Mouse (Mus musculus) right cerebral cortex, adult 2 months (tissue): ENCODE data around the gene Cntd1.
A peak's percentile ranks its signal among the peaks of the same experiment; 100 is the strongest.

ENCODE experiments used
- DNase-seq, 2 experiments: peaks; one replicate each; pipeline ENCODE4 v3.0.0; 2021 to 2022; ENCODE audit warnings: low spot score in 2 of 2

Cntd1 gene

DNA sequence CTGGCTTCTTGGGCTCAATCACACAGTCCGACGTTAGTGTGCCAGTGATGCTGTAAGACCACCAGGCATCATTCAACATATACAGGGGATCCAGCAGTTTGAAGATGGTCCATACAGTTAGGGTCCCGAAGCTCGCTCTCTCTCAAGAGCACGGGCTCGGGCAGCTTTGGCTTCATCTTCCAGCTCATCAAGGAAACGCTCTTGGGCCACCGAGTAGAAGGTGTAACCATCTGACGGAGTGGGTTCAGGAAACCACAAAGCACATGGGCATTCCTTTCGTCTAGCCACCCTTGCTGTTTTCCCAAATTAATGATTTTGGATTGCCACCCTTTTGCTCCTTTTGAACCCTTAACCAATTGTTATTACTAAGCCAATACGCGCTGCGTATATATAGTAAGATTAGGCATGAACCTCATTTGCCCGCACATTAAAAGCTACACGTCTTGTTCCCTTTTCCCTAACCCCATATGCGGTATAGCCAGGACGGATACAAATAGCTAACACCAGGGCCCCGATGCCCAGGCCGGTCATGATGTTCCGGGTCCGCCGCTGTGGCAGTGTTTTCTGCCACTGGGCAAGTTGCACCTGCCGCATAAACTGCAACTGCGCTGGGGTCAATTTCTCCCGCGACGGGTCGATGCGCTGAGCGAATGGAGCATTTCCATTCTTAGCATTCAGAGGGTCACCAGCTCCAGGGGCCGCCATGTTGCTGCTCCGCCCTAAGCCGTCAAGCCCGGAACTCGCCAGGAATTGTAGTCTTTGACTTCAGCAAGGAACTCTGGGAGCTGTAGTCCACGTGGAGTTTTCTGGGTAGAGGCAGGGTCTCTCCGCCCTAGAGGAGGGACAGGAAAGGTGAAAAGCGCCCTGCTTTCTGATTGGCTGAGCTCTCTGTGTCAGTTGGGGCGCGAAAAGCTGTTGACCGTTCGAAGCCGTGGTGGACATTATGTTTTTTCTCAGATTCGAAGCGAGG, at the start of gene Cntd1, which contains the start of gene Coa3:
Gene Cntd1, plus strand, starts transcription at position 790 of the 970 bp plus-strand sequence.
Gene Coa3, minus strand, starts transcription at position 892 of the 970 bp plus-strand sequence.
- DNase-seq: peak; percentile 90

DNA sequence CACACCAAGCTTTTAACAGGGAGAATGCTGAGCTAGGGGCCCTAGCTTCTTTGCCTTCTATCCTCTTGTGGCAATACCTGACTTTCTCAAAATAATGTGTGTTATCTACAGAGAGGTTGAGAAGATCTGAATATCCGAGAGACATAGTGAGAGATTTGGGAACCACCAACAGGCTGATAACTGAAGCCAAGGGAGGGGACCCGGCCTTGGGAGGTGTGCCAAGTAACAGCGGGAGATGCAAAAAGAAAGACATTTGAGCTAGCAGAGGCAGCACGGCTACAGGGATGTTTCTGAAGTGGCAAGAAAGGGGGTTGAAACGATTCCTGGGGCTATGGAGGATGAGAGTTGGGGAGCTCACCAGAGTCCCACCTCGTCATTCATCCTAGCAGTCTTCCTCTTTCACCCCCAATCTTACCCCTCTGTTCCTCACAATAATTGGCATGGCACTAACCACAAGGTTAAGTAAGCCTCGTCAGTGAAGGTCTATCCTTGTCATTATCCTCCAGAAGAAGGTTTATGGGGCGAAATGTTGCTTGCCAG, 49.4 kb upstream of the Cntd1 start:
- DNase-seq: no peak

DNA sequence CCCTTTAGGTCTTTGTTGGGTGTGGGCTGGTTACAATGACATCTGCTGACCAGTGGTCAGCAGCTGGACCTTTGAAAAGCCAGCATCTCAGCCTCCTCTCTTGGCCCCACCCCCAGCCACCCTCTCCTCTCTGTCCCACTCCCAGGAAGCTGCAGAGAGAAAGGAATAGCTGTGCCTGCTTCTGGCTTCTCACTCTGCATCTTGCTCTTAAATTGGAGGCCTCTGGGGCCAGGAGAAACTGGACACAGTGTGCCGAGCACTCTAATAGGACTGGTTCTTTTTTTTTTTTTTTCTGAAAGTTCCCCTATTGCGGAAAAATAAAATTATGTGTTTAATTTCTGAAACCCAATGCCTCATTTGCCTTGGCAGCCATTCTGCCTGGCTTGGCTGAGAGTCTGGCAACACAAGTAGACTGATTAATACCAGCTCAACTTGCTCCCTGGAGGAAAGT, 48.7 kb upstream of the Cntd1 start:
- no peak for DNase-seq

DNA sequence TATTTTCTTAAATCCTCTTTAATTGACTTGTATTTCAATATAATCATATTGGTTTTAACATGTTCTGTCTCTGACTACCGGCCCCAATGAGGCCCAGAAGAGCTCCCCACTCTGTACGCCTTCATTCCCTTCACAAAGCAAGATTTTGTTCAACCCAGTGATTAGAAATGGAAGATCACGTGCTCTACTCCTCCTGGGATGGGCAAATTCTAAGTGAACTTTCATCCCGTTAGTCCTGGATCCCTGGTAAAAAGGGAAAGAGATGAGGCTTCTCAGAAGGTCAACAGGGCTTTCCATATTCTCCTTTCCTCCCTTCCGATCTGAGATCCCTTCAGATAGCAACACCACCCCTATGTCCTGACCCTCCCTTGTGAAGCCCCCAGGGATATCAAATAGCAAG, 48.3 kb upstream of the Cntd1 start:
- DNase-seq: no peak

DNA sequence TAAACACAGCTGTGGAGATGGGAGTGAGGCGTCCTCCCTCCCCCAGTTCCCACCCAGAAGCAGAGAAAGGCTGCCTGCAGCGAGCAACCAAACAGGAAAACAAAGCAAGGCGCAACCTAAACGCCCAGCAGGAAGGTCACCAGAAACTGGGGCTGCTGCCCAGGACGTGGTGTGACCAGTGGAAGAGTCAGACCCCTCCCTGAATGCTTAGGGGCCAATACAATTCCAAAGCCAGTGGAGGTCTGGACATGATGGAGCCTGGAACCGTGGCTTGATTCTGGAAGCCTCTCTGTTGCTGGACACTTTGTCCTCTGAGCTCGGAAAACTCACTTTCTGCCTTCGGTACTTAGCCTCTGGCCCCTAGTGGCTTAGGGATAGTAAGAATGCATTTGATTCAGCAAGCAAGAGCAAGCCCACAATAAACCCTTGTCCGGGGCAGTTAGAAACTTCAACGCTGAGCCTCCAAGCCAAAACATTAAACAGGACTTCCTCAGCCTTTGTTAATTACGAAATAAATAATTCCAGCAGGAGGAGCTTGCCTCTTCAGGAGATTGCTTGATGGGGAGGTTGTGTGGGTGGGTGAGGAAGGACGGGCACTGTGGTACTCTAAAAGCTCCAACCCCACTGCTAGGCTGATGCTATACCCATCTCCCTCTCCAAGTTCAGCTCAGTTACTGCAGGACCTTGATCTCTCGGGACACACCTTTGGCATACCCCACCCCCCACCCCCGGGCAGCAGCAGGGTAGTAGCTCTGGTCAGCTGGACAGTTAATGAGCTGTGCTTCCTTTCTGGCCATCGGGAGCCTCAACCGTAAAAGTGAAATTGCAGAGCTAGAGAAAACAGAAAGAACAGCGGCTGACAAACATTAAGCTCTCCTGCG, 47.6 kb upstream of the Cntd1 start:
- DNase-seq: peak in 1 of 2 experiments; percentile 18

DNA sequence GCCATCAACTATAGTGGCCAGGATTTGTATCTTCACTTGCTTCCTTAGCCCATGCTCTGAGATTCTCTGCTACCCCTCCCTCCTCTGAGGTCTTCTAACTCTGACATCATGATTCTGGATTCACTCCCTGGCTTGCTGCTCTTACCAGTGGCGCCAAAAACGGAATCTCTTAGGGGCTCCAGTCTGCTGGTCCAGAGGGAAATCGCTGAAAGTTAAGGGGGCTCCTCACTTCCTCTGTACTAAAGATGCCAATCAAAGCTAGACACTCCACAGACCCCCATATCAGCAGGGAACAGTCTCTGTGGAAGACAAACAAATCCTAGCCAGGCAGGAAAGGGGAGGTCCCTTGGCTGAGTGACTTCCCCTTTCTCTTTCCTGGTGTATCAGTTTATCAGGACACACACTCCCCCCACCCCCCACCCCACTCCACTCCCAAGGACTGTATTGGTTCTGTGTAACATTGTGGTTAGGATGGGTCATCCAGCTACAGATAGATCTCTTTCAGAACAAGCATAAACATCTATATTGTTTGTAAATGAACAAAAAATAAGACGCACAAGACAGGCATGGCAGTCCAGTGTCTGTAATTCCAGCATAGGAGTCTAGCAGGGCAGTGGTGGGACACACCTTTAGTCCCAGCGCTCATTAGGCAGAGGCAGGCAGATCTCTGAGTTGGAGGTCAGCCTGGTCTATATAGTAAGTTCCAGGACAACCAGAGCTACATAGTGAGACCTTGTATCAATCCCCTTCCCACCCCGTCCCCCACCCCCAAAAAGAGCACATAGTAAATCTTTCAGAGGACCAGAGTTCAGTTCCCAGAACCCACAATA, 46.6 kb upstream of the Cntd1 start:
- DNase-seq: no peak

DNA sequence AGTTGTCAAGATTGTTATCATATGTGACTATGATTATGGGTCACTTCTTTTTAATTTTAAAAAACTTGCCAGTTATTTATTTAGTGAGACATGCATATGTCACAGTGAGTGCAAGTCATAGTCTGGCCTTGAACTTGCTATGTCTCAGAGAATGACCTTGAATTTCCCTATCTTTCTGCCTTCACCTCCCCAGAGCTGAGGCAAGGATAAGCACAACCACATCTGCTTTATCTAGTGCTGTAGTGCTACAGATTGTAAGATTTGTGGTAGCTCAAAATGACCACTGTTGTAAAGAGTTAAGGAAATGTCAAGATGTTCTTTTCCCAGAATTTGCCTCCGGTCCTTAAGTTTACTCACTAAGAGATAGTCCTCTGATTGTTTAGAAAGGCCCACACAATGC, 45.6 kb upstream of the Cntd1 start:
- no peak for DNase-seq

DNA sequence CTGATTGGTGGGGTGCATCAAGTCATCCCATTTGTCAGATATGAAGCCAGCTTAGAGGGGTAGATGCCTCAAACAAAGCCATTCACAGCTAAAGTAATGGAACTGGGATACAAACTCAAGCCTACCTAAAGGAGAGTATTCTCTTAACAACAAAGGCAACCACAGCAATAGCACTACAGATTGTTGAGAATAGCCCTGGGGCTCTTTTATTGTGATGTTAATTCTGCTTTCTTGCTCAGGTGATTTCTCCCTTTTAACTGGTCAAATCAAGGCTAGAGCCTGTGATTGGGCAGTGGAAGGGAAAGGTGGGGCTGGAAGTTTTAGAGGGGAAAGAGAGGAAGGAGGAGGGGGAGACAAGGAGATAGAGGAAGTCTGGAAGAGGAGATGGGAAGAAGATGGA, 44.7 kb upstream of the Cntd1 start:
- no peak for DNase-seq

DNA sequence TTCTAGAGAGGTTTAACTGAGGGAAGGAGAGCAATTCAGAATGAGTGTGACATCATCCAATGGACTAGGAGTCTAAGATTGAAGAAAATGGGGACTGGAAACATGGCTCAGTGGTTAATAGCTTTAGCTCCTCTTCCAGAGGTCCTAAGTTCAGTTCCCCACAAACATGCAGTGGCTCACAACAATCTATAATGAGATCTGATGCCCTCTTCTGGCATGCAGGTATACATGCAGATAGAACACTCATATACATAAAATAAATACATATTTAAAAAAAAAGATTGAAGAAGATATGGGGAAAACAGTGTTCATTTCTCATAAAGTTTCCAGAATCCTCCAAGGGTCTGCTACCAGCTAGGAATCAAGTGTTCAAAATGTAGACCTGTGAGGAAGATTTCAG, 43.4 kb upstream of the Cntd1 start:
- no peak for DNase-seq

DNA sequence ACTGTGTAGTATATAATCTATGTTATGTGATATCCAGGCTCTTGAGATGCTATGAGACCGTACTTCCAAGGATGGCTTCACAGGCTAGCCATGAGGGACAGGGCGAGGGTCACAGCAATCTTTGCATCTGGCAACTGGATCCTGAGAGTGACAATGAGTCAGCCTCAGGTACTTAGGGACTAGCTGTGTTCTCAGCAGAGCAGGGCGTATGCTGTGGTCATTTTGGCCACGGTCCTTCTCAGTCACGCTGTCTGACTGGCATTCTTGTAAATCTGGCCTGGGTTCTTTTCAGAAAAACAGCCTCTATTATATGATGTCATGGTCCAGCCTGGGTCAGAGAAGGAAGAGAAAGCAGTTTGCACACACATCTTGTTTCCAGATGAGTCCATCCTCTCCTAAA, 42.0 kb upstream of the Cntd1 start:
- DNase-seq: no peak

DNA sequence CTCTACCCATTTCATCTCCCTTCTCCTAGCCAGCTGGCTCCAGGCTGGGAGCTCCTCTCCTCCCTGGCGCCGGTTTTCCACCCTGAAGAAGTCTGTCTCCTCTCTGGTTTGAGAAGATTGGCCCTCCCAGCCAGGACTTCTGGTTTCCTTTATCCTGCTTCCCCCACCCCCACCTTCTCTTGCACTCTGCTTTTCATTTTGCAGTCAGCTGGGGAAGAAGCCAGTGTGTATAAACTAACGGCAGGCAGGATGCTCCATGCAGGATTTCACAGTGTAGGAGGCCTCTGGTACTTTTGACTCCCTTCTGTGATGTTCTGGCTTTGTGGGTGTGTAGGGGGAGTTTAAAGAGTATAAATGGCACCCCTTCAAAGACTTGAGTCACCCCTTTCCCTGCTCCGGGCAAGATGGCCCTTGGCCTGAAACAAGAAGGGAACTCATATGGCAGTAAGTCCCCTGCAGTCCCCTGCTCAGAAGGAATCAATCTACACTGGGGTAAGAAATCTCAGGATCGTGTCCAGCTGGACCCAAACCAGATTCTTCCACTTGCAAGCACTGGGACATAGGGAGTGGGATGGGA, 40.7 kb upstream of the Cntd1 start:
- peak in 1 of 2 experiments; percentile 31 for DNase-seq

DNA sequence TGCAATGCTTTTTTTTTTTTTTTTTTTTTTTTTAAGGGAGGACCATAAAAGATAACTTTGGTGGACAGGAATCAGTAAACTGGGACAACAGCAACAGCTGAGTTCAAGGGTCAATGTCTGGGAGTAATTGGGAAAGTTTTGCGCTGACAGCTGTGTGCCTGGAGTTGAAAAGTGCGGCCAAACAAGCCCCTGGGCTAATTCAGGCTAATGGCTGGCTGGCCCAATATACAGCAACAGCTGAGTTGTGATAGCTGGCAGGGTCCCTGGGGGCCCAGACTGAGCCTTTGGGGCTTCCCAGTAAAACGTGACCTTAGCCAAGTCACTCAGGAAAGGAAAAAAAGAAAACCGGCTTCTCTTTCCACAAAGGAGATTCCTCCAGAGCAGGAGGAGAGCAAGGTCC, 33.7 kb upstream of the Cntd1 start:
- no peak for DNase-seq

DNA sequence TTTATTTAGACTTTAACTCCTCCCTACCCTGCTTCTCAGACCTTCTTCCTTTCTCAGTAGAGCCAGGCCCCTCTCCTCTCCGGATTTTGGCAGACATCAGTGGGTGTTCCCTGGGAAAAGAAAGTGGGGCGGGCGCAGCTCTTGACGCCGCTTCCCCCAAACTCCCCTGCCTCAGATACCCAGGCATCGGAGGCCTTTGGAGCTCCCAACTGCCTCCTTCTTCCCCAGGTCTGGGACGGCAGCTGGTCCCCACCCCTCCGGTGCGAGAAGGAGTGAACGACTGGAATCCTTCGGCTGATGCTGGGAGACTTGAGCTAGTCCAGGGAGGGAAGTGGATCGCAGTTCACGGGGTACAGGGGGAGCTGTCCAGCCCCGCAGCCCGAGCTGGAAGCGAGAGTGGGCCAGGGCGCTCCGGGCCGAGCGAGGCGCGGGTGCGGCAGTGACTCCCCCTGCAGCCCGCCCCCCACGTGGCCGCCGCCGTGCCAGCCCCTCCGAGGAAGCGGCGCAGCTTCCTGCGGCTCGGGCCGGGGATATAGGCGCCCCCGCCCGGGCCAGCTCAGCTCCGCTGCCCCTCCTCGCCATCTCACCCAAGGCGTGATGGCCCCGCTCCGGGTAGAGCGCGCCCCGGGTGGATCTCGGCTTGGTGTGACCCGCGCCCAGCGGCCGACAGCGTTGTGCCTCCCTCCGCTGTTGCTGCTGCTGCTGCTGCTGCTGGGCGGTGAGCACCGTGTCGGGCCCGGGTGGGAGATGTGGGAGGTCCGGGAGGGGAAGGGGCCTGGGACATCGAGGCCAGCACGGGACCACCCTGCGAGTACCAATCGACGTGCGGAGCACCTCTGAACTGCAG, 32.7 kb upstream of the Cntd1 start, which contains the start of gene Ramp2:
Gene Ramp2, plus strand, starts transcription at position 174 of the 847 bp plus-strand sequence.
- DNase-seq: no peak

DNA sequence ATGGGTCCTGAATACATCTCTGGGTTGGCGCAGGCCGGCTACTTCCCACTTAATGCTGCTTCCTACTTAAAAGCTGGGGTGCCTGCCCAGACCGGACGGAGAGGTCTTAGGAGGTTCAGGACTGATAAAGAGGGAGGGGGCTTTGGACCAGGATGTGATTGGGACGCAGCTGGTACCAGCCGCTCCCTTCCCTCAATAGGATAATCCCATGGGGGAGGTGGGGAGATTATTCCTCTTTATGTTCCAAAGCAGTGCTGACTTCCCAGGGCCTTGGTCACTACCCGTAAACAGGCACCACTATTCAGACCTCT, 32.2 kb upstream of the Cntd1 start:
- DNase-seq: no peak

DNA sequence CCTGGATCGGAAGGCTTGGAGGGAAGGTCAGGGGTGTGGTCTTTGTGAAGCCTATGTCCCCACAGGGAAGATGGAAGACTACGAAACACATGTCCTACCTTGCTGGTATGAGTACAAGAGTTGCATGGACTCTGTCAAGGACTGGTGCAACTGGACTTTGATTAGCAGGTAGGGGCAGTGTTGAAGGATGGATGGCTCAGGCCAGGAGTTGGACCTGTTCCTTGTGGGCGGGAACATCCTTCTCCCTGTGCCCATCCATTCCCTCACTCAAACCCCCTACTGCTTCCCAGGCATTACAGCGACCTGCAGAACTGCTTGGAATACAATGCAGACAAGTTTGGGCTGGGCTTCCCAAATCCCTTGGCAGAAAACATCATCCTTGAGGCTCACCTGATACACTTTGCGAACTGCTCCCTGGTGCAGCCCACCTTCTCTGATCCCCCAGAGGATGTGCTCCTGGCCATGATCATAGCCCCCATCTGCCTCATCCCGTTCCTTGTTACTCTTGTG, 31.2 kb upstream of the Cntd1 start:
- no peak for DNase-seq

DNA sequence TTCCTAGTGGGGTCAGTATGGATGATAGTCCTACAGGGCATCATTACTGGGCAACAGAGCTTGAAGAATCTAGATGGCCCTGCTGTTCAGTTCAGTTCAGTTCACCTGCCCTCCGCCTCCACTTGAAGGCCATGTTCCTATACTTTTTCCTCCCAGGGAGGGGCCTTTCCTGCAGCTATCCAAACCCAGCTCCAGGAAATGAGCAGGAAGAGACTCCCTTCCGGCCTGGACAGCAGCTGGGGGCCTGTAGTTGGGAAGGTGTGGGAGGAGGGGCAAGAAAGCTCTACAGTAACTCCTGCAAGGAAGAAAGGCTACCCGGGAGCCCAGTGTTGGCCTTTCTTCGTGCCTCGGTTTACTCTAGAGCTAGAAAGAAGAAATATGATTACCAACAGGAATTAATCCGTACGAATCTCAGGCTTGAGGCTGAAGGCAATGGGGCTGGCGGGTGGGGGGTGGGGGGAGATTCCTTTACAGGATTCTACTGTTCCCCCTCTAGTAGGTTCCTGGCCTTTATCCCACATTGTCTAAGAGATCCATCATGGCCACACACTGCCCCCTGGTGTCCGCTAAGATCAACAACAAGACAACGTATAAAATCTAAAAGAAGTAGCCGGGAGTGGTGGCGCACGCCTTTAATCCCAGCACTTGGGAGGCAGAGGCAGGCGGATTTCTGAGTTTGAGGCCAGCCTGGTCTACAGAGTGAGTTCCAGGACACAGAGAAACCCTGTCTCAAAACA, 30.4 kb upstream of the Cntd1 start:
- DNase-seq: peak; percentile 66 to 79

DNA sequence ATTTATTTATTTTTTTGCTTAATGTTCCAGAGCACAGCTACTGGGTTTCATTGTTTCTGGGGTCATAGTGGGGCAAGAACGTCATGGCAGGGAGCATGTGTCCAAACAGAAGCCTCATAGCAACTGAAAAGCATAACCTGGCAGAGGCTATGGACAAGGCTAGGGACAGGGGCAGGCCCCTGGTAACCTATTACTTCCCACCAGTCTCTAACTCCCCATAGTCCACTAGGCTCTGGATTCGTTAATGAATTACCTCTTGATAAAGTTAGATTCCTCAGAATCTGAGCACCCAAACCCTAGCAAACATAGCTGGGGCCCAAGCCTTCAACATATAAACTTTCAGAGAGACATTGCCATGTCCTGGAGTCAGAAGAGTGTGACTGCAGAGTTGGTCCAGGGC, 27.8 kb upstream of the Cntd1 start:
- no peak for DNase-seq

DNA sequence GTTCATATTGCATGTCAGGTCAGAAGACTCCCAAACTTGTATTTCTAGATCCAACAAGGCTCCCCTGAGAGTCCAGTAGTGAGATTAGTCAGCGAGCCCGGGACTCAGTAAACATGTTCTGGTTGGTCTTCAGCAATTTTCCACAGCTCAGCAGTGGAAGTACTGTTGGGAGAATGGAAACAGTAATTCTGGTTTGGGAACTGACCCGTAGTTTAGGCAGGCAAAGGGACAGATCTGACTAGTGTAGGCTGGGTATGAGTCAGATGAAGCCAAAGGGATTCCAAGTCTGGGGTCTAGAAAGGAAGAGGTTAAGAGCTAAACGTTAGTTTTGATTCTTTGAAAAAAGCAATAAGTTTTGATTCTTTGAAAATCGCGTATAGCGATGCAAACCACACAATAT, 25.9 kb upstream of the Cntd1 start:
- DNase-seq: no peak
